Mouse (Mus musculus) liver, postnatal 0 days (tissue): ENCODE data around the gene Cand1.

Experiments used
- CTCF ChIP-seq: sonication (generic); IDR thresholded peaks from 2 replicates; pipeline ENCODE4 v1.5.1; 2016; ENCODE audit warnings: antibody characterized with exemption, low read depth
- EP300 ChIP-seq: IDR thresholded peaks from 2 replicates; pipeline ENCODE4 v1.6.1; 2016; ENCODE audit warnings: antibody characterized with exemption, low read depth, mild to moderate bottlenecking

DNA sequence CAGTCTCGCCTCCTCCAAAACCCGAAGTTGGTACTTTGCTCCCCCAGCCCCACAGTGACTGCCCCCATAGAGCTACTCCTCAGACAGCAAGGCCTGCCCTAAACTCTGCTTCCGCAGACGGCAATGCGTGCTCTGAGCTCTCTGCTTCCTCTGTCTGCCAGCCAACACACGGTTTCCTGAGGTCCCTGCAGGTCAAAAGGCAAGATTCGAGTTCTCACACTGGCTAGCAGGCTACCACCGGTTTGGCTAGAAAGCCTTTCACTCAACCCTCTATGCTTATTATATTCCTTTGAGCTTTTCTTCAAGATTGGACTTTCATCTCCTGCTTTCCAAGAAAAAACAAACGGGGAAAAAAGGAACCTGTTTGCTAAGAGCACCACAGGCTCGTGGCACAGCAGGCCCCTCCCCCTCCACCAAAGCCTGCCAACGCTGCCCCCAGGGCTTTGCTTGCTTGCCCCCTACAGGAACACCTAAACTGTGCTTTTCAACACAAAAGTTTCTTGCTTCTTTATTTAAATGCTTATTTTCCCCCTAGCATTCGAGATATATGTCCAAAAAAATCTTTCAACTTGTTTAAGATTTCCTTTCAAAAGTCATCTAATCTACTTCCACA, 35.4 kb downstream of the Cand1 start:
- TF ChIP-seq CTCF (peak; percentile 25; the same call in 1 of the 2 replicates), EP300 (no peak)
